ENCODE assay signal across 15 mouse cellular contexts in the genomic region with DNA sequence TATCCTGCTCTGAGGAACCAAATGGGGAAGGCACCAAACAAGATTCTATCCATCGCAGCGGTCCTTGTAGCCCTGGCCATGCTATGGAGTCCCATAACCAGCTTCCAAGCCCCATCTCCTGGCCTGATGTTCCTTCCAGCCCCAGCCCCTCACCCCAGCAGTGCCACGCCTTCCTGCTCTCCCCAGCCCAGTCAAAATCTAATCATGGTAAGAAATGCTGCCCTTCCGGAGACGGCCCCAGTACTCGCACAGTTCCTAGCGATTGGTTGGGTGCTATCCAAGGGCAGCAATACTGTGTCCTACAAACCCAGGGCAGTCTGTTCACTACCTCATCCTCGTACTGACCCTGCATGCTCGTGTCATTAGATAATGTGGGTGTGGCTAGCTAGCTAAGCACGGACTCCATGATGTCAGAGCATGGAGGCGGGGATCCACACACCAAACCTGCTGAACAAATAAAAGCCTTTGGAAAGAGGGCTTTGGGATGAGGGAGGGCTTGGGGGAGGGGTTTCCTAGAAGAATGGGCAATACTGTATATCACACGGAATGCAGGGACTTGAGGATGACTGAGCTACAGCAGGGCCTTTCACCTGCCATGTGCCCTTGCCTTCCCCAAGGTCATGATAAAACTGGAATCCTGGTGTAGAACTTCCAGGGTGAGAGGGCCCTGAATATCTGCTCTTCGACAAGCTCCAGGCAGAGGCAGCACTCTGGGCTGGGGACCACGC.
A peak's percentile ranks its signal among the peaks of the same experiment; 100 is the strongest.
DNase-seq lines count a peak whose midpoint lies in the region; ATAC-seq and TF ChIP-seq lines count a peak whose summit lies in the region.
"Had no signal": no experiment of that assay in that cellular context is flagged by ENCODE, and none has a peak within 500 bp of the region (broad histone marks: within the 10 kb centered on the region; RNA-seq: fewer than 3 reads in every experiment).

No protein-coding gene starts in this region.

- intact Hi-C loops in heart, postnatal 25 days (cut with DNase I): no loop called here

- H3K27ac ChIP-seq in forebrain, embryonic 12.5 days: no peak overlapping the region
- H3K27ac ChIP-seq in forebrain, embryonic 11.5 days (ENCODE audit: low read depth, low read length): no peak overlapping the region
- H3K27ac ChIP-seq in testis, adult 2 months (ENCODE audit: control insufficient read depth, insufficient read depth, low read depth, low read length): no peak overlapping the region
- H3K27ac ChIP-seq in stomach, postnatal 0 days (replicated peaks): no peak overlapping the region
- no peak overlapping the region for H3K27ac ChIP-seq in hindbrain, embryonic 11.5 days (ENCODE audit: low read depth, low read length)
- H3K27ac ChIP-seq: forebrain, embryonic 15.5 days; liver, embryonic 15.5 days had no signal

- H3K4me1 ChIP-seq in forebrain, embryonic 12.5 days: peaks cover 13% of the 10 kb centered on the region
- no peaks in the 10 kb centered on the region for H3K4me1 ChIP-seq in forebrain, embryonic 11.5 days (replicated peaks; ENCODE audit: control insufficient read depth, insufficient read depth, low read length)
- H3K4me1 ChIP-seq in testis, adult 2 months (ENCODE audit: control insufficient read depth, insufficient read depth, low read length): peaks cover 5% of the 10 kb centered on the region
- no peaks in the 10 kb centered on the region for H3K4me1 ChIP-seq in stomach, postnatal 0 days (replicated peaks; ENCODE audit: control insufficient read depth, insufficient read depth)
- H3K4me1 ChIP-seq in hindbrain, embryonic 11.5 days (replicated peaks; ENCODE audit: control insufficient read depth, insufficient read depth, low read length): no peaks in the 10 kb centered on the region; the same call in 1 of the 2 replicates
- H3K4me1 ChIP-seq: liver, embryonic 15.5 days had no signal

- TF ChIP-seq POLR2A in testis, adult 2 months (IDR thresholded peaks at IDR 0.05; ENCODE audit: control insufficient read depth, low read depth, low read length): no peak

- no peak for TF ChIP-seq EP300 in stomach, postnatal 0 days (optimal IDR thresholded peaks at IDR 0.05)

- WGBS in forebrain, embryonic 12.5 days: 77% methylated on average over 14 of the region's 14 CpGs
- 76% methylated on average over 14 of the region's 14 CpGs for whole genome bisulfite sequencing in forebrain, embryonic 11.5 days
- 56% methylated on average over 14 of the region's 14 CpGs for WGBS in stomach, postnatal 0 days
- WGBS in hindbrain, embryonic 11.5 days: 79% methylated on average over 14 of the region's 14 CpGs

- H3K9ac ChIP-seq in forebrain, embryonic 12.5 days: no peak overlapping the region
- H3K9ac ChIP-seq in forebrain, embryonic 11.5 days (ENCODE audit: low read length): no peak overlapping the region
- H3K9ac ChIP-seq in stomach, postnatal 0 days (ENCODE audit: low read length): no peak overlapping the region
- H3K9ac ChIP-seq in hindbrain, embryonic 11.5 days (ENCODE audit: low read depth, low read length): no peak overlapping the region
- H3K9ac ChIP-seq: forebrain, embryonic 15.5 days; liver, embryonic 15.5 days had no signal

- ATAC-seq in forebrain, embryonic 12.5 days (ENCODE audit: low FRiP score): 0 out of 2 replicates have a peak, but pooled peaks have one; percentile 23
- ATAC-seq in forebrain, embryonic 11.5 days (replicated peaks; ENCODE audit: low FRiP score): no peak
- ATAC-seq in stomach, postnatal 0 days (ENCODE audit: low FRiP score, low TSS enrichment): peak; percentile 81
- no peak for ATAC-seq in erythroid progenitor cell, adult 5-6 weeks (replicated peaks; ENCODE audit: low FRiP score, poor library complexity, severe bottlenecking)
- ATAC-seq in hindbrain, embryonic 11.5 days (ENCODE audit: low FRiP score): no peak
- ATAC-seq: hindbrain, embryonic 16.5 days had no signal

- no peaks in the 10 kb centered on the region; the same call in 1 of the 2 replicates for H3K27me3 ChIP-seq in forebrain, embryonic 12.5 days
- no peaks in the 10 kb centered on the region for H3K27me3 ChIP-seq in forebrain, embryonic 11.5 days (ENCODE audit: control insufficient read depth, insufficient read depth, low read length)
- H3K27me3 ChIP-seq in testis, adult 2 months (ENCODE audit: control insufficient read depth, insufficient read depth, low read length): no peaks in the 10 kb centered on the region
- H3K27me3 ChIP-seq in stomach, postnatal 0 days (ENCODE audit: control insufficient read depth, insufficient read depth, low read length): no peaks in the 10 kb centered on the region
- H3K27me3 ChIP-seq in hindbrain, embryonic 11.5 days (ENCODE audit: control insufficient read depth, insufficient read depth, low read length): no peaks in the 10 kb centered on the region
- H3K27me3 ChIP-seq: forebrain, embryonic 15.5 days had no signal

- TF ChIP-seq CTCF in testis, adult 2 months (IDR thresholded peaks at IDR 0.05; ENCODE audit: control insufficient read depth, insufficient read depth, insufficient replicate concordance, low read depth, low read length): no peak
- TF ChIP-seq CTCF in stomach, postnatal 0 days (IDR thresholded peaks at IDR 0.05; ENCODE audit: low read depth): no peak

- no peak overlapping the region for H3K4me2 ChIP-seq in forebrain, embryonic 12.5 days
- H3K4me2 ChIP-seq in forebrain, embryonic 11.5 days (ENCODE audit: low read depth, low read length, severe bottlenecking): no peak overlapping the region
- H3K4me2 ChIP-seq in stomach, postnatal 0 days (replicated peaks; ENCODE audit: low read depth): no peak overlapping the region
- no peak overlapping the region for H3K4me2 ChIP-seq in hindbrain, embryonic 11.5 days (replicated peaks; ENCODE audit: low read depth, low read length)
- H3K4me2 ChIP-seq: forebrain, embryonic 15.5 days; liver, embryonic 15.5 days had no signal

- DNase-seq in forebrain, embryonic 11.5 days (ENCODE audit: low spot score): no peak
- DNase-seq in testis, postnatal 10 days (ENCODE audit: low spot score): no peak
- DNase-seq in heart, postnatal 25 days (ENCODE audit: low spot score): peak; percentile 3
- peak; percentile 28 for DNase-seq in stomach, postnatal 0 days (ENCODE audit: low spot score)
- no peak for DNase-seq in hindbrain, embryonic 11.5 days (ENCODE audit: low spot score)
- DNase-seq: adrenal gland, postnatal 25 days; cerebellum, adult 11 months; kidney, postnatal 14 days; midbrain, embryonic 14.5 days had no signal

- H3K9me3 ChIP-seq in forebrain, embryonic 12.5 days: no peaks in the 10 kb centered on the region
- no peaks in the 10 kb centered on the region for H3K9me3 ChIP-seq in forebrain, embryonic 11.5 days (ENCODE audit: control insufficient read depth, low read length)
- H3K9me3 ChIP-seq in stomach, postnatal 0 days (ENCODE audit: control insufficient read depth, low read length): no peaks in the 10 kb centered on the region
- H3K9me3 ChIP-seq in hindbrain, embryonic 11.5 days (ENCODE audit: control insufficient read depth, low read length): no peaks in the 10 kb centered on the region
- H3K9me3 ChIP-seq: forebrain, embryonic 15.5 days; liver, embryonic 15.5 days had no signal

- H3K36me3 ChIP-seq in forebrain, embryonic 12.5 days (replicated peaks): no peaks in the 10 kb centered on the region
- no peaks in the 10 kb centered on the region for H3K36me3 ChIP-seq in forebrain, embryonic 11.5 days (ENCODE audit: control insufficient read depth, insufficient read depth, low read length)
- H3K36me3 ChIP-seq in testis, adult 2 months (ENCODE audit: control insufficient read depth, insufficient read depth, low read length): no peaks in the 10 kb centered on the region
- no peaks in the 10 kb centered on the region for H3K36me3 ChIP-seq in stomach, postnatal 0 days (ENCODE audit: control insufficient read depth, insufficient read depth, low read length)
- H3K36me3 ChIP-seq in hindbrain, embryonic 11.5 days (ENCODE audit: control insufficient read depth, insufficient read depth, low read length): no peaks in the 10 kb centered on the region
- H3K36me3 ChIP-seq: forebrain, embryonic 15.5 days; liver, embryonic 15.5 days had no signal

- no peak overlapping the region for H3K4me3 ChIP-seq in forebrain, embryonic 12.5 days (replicated peaks)
- no peak overlapping the region for H3K4me3 ChIP-seq in forebrain, embryonic 11.5 days (ENCODE audit: low read depth, low read length)
- H3K4me3 ChIP-seq in testis, adult 2 months (ENCODE audit: control insufficient read depth, low read depth, low read length): peak overlapping the region; percentile 7; the same call in 1 of the 2 replicates
- H3K4me3 ChIP-seq in stomach, postnatal 0 days (ENCODE audit: low read depth, low read length): no peak overlapping the region
- H3K4me3 ChIP-seq in hindbrain, embryonic 11.5 days (ENCODE audit: low read depth, low read length): no peak overlapping the region
- H3K4me3 ChIP-seq: forebrain, embryonic 15.5 days; liver, embryonic 15.5 days had no signal

Comparison
In these comparisons a context has a peak if more than half of its experiments do, and no peak if none do; other contexts are left out.
1. ATAC-seq: peak in forebrain, embryonic 12.5 days (single experiment) and stomach, postnatal 0 days (single experiment); none in forebrain, embryonic 11.5 days (single experiment), erythroid progenitor cell, adult 5-6 weeks (single experiment) and hindbrain, embryonic 11.5 days (single experiment).
2. DNase-seq: peak in heart, postnatal 25 days (single experiment) and stomach, postnatal 0 days (single experiment); none in forebrain, embryonic 11.5 days (single experiment), testis, postnatal 10 days (single experiment) and hindbrain, embryonic 11.5 days (single experiment).